Mouse (Mus musculus) natural killer cell, adult 2 months (primary cell): ENCODE measurements around the gene Gpi1.

Experiments used
- DNase-seq, 2 experiments: peaks; one replicate each; pipeline ENCODE4 v3.0.0; 2022; ENCODE audit warnings: low spot score in 2 of 2

The Gpi1 gene

DNA sequence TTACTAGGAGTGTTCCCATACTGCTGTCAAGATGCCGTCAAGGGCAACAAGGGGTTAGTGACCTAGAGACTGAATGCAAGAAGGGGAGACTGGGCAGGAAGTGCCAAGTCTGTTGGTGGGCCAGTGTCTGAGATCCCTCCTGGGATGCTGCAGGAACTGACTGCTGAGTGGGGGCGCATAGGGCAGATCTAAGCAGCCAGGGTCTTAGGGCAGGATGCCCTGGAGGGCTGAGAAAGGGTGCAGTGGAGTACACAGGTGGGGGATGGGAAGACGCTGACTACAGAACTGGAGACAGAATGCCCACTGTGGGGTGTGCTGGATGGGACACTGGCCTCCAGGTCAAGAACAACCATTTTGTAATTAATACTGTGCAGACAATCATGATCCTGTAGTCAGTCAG lies 46.3 kb downstream of the Gpi1 start:
- no peak for DNase-seq

DNA sequence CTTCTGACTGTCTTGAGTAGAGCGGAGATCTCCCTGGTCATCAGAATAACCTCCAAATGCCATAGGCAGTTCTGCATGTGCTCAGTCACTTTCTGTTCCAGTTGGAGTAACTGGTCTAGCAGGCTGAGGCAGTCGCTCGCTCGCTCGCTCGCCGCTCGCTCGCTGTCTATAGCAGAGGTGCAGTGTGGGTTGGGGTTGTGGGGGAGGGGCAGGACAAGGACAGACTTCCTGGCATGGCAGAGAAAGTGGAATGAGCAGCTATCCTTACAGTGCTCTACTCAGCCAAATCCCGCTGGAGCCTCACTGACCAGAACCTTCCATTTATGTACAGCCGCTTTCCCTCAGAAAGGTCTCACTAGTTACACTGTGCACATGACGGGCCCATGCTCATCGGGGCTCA lies 46.8 kb downstream of the Gpi1 start:
- no peak for DNase-seq

DNA sequence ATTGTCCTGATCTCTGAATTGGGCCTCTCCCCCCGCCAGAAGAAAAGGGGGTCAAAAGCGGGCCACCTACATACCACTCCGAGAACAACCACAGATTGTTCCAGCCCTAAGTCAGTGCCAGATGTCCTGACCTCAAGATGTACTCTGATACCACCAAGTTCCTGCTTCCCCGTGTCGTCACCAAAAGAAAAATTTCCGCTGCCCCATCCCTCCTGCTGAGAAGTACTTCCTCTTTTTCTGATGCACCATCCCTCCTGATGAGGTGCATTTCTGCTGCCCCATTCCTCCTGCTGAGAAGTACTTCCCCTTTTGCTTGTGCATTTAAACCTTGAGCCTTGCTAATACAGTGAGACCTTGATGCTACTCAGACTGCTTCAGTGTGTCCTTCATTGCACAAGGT lies 53.9 kb downstream of the Gpi1 start:
- DNase-seq, result peak in 1 of 2 experiments; percentile 17

DNA sequence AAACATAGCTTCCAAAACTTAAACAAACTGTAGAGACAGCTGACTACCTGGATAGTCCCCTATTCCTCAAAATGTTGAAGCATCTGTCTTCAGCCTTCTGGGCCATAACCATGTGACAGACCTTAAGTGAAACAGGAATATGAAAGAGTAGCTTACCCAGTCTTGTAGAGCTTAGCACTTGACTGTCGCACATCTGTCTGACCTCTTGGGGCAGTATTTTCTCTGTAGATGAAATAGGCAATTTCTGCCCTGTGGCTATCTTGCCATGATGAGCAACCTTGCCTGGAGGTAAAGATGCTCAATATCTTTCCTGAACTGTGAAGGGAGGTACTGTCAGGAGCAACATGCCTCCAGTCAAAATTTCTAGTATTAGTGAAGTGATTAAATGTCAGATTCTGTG lies 57.9 kb downstream of the Gpi1 start:
- DNase-seq, result no peak

DNA sequence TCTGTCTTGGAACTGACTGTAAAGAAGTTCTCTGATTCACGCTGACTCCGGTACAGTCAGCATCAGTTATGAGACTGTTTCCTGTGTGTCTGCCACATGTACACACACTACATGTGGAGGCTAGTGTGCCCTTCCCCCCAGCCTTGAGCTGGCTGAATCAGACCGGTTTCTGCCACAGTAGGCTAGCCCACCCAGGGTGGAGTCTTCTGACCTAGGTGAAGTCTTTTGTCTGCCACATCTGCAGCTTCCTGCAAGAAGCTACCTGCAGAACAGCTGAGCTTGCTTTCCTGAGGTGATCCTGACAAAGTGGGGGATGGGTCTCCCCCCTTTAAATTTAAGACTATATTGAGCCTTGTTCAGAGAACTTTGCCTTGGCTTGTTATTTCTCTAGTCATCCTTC lies 60.7 kb downstream of the Gpi1 start, which contains the start of gene Uba2:
Gene Uba2 (minus strand): TSS at position 146 of the 400 bp plus-strand sequence.
- no peak for DNase-seq

DNA sequence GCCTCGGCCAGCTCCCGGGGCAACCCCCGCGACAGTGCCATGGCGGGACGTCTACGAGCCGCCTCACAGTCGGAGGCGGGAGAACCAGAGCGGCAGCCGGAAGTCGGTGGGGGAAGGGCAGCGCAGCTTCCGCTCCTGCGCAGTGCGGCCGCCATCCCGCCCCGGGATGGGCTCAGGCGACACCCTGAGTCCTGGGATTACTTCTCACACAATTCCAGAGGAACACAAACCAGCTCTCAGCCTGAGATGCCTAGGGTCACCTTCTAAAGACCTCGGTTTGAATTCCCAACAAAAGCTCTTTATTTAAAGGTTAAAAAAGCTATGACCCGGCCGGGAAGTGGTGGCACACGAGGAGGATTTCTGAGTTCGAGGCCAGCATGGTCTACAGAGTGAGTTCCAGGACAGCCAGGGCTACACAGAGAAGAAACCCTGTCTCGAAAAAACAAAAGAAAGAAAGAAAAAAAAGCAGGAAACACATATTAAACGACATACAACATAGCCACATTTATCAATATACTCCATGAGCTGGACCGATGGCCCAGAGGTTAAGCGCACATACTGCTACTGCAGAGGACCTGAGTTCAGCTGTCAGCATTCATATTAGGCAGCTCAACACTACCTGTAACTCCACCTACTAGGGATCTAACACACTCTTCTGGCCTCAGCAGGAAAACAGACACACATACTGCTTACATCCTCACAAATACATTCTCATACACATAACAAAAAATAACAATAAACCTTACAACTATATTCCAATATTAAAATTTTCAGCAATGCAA lies 61.5 kb downstream of the Gpi1 start:
- DNase-seq, result peak; percentile 81 to 86

DNA sequence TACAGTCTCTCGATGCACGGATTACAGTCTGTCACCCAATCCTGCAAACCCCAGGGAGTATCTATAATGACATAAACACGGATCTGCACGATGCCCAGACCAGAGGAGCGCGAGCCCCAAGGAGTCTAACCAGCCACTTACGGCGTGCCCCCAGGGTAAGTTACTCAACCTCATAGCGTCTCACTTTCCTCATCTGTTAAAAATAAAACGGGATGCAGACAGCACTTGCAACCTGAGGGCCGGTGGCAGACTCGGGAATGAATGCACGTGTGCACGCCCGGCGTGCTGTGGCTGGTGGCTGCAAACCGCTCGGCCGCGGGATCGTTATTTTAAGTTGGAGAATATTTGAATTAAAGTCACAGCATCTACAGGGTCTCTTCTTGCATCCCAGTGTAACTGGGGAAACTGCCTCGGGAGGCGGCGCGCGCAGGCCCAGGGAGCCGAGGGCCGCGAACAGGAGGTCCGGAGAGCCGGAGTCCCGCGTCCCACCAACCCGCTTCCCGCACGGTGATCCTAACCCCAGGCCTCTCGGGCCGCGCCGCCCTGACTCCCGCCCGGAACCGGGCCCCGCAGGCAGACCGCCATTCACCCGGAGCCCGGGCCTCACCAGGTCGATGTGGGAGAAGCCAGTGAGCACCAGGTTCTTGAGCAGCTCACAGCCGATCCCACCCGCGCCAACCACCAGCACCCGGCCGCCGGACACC lies 62.2 kb downstream of the Gpi1 start:
- DNase-seq, result no peak

DNA sequence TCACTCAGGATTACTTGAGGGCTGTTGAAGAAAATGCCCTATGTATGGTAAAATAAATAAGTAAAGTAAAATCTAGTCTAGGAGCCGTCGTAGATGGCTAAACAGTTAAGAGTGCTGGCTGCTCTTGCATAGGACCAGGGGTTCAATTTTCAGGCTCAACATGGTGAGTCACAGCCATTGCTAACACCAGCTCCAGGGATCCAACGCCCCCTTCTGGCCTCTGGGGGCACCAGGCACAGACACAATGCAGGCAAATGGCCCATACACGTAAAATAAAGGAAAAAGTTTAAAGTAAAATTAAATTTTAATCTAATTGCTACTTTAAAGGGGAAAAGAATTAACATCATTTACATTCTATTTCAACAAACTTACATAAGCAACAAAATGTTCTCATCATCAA lies 63.3 kb downstream of the Gpi1 start:
- DNase-seq, result peak; percentile 21 to 57

DNA sequence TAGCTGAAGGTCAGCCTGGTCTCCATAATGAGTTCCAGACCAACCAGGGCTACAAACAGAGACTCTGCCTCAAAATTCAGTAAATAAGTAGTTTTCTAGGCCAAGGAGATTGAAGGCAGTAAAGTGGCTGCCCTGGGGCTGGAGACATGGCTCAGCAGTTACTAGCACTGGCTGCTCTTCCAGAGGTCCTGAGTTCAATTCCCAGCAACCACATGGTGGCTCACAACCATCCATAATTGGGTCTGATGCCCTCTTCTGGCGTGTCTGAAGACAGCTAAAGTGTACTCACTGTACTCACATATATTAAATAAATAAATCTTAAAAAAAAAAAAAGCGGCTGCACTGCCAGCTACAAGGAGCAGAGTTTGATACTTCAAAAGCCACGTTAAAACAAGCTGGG lies 64.1 kb downstream of the Gpi1 start:
- no peak for DNase-seq

DNA sequence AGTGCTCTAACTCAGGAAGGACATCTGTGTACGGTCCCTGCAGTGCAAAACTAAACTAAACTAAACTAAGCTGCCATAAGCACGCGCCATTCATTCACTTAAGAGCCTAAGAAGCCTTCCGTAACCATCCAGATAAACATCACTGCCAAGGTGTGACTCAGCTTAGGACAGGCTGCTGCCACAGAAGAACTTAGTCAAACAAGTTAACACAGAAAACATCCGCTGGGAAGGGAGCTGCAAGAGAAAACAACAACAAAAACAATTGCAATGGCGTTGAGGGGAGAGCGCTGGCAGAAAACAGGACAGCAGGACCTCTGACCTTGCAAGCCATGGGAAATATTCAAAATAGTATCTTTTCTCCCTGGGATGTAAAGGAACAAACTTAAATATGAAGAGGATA lies 65.5 kb downstream of the Gpi1 start:
- DNase-seq, result no peak

DNA sequence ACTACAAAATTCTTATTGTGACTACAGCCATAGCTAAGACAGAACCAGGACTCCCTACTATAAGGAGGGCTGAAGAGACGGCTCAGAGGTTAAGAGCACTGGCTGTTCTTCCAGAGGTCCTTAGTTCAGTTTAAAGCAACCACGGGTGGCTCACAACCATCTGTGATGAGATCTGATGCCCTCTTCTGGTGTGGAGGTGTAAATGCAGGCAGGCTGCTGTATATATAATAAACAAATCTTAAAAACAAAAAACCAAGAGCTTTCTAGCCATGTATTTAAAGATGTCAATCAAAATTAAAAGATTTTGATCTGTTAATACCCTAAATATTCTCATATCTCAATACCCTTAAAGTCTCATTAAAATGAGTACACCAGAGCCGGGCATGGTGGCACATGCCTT lies 71.0 kb downstream of the Gpi1 start:
- DNase-seq, result no peak

DNA sequence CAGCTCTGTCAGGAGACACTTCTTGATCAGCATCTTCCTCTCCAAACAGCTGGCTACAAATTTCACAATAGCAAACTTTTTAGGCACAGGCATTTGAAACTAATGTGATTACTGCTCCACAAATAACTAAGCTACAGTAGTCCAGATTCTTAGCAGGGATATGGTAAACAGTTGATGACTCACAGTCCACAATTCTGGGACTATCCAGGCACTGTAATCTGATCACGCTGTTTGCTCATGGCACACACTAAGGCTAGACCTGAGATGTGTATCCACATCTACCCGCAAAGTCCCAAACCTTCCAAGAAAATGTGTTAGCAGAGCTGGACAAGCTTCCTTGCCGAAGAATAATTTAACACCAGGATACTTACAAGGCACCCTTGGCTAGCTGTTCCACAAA lies 72.1 kb downstream of the Gpi1 start:
- no peak for DNase-seq
